Mouse (Mus musculus): ENCODE measurements around the gene Pde4d.

DNA sequence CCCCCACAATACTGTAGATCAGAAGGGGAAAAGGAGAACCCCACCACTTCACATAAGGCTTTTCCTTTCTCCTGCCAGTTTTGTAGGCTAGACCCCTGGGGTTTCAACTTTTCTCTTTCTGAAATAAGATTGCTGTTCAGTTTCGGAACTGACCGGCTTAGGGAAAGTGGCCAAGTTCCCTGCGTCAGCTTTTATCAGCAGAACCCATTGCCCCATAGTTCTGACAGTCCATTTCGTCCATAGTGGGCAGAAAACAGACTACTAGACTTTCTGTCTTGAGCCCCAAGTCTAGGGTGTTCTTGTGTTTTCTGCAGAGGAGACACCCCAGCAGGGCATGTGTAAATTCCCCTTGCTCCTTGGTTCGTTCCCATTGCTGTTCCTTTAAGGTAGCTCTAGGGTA is 1452.1 kb downstream of the Pde4d start:
- TF ChIP-seq POLR2A (IDR thresholded peaks at IDR 0.05; ENCODE audit: extremely low read depth, insufficient read depth, low read length) (no peak), CTCF (IDR thresholded peaks at IDR 0.05; ENCODE audit: extremely low read depth, insufficient read depth, low read length) (no peak)
